Comparison of ENCODE assay signal across 8 mouse cellular contexts in the genomic region with DNA sequence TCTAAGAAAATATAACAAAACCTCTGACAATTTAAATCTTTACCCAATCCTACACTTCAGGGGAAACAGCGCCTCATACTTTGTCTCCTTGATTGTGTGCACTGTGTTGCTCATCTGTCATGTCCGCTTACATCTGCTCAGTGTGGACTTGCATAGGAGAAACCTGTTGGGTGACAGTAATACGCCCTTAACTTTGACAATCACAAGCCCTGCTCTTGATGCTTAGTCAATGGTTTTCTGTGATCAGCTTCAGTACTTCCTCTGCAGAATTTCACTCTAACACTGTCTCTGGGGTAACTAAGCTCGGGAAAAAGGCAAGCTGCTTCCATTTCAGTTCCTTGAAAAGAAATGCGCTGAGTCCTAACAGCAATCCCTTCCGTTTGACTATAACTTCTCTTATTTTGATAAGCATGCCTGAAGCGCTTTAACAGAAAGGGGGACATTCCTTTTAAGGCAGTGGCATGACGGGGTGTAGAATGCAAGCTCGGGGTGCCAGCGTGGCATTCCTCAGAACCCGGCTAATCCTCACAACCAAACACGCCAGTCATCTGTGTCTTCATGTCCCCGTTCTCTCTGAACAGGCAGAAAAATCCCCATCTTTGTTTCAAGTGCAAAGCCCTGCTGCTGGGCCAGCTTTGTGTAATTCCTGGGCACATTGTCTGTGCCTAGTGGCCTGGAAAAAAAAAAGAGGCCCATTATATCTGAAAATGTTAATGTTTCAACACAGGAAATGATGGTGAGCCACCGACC.
DNase-seq lines count a peak whose midpoint lies in the region; ATAC-seq lines count a peak whose summit lies in the region.

No protein-coding gene starts in this region.

- no peak overlapping the region for H3K4me3 ChIP-seq in kidney, embryonic 16.5 days (ENCODE audit: low read length)
- no peak overlapping the region for H3K4me3 ChIP-seq in embryonic facial prominence, embryonic 11.5 days (ENCODE audit: low read depth, low read length)
- H3K4me3 ChIP-seq in hindbrain, embryonic 15.5 days, result no peak overlapping the region
- no peak overlapping the region for H3K4me3 ChIP-seq in neural tube, embryonic 14.5 days (ENCODE audit: low read depth, low read length)

- 60% methylated on average over 14 of the region's 14 CpGs for WGBS in kidney, embryonic 16.5 days
- 62% methylated on average over 14 of the region's 14 CpGs for WGBS in embryonic facial prominence, embryonic 11.5 days
- WGBS in hindbrain, embryonic 15.5 days, result 37% methylated on average over 14 of the region's 14 CpGs
- 46% methylated on average over 14 of the region's 14 CpGs for WGBS in neural tube, embryonic 14.5 days

- H3K9ac ChIP-seq in kidney, embryonic 16.5 days (replicated peaks; ENCODE audit: low read length), result no peak overlapping the region
- H3K9ac ChIP-seq in embryonic facial prominence, embryonic 11.5 days (replicated peaks; ENCODE audit: low read length), result no peak overlapping the region
- H3K9ac ChIP-seq in hindbrain, embryonic 15.5 days, result no peak overlapping the region
- H3K9ac ChIP-seq in neural tube, embryonic 14.5 days (replicated peaks; ENCODE audit: low read depth, low read length), result no peak overlapping the region

- no peak overlapping the region for H3K4me2 ChIP-seq in kidney, embryonic 16.5 days (replicated peaks; ENCODE audit: low read depth, low read length)
- no peak overlapping the region; the same call in 1 of the 2 replicates for H3K4me2 ChIP-seq in embryonic facial prominence, embryonic 11.5 days (ENCODE audit: low read depth, low read length)
- peak overlapping the region; percentile 22; the same call in 1 of the 2 replicates for H3K4me2 ChIP-seq in hindbrain, embryonic 15.5 days
- no peak overlapping the region for H3K4me2 ChIP-seq in neural tube, embryonic 14.5 days (ENCODE audit: low read depth, low read length)

- H3K4me1 ChIP-seq in kidney, embryonic 16.5 days (ENCODE audit: insufficient read depth, low read length), result peaks cover 15% of the 10 kb centered on the region
- H3K4me1 ChIP-seq in embryonic facial prominence, embryonic 11.5 days (ENCODE audit: control insufficient read depth, insufficient read depth, low read length), result no peaks in the 10 kb centered on the region
- H3K4me1 ChIP-seq in hindbrain, embryonic 15.5 days (replicated peaks), result peaks cover 12% of the 10 kb centered on the region
- H3K4me1 ChIP-seq in neural tube, embryonic 14.5 days (ENCODE audit: control insufficient read depth, insufficient read depth, low read length), result no peaks in the 10 kb centered on the region

- H3K27me3 ChIP-seq in kidney, embryonic 16.5 days (ENCODE audit: insufficient read depth, low read length), result no peaks in the 10 kb centered on the region
- no peaks in the 10 kb centered on the region for H3K27me3 ChIP-seq in embryonic facial prominence, embryonic 11.5 days (ENCODE audit: control insufficient read depth, insufficient read depth, low read length)
- H3K27me3 ChIP-seq in hindbrain, embryonic 15.5 days, result no peaks in the 10 kb centered on the region
- no peaks in the 10 kb centered on the region for H3K27me3 ChIP-seq in neural tube, embryonic 14.5 days (ENCODE audit: control insufficient read depth, insufficient read depth, low read length)

- ATAC-seq in kidney, embryonic 16.5 days (ENCODE audit: low FRiP score, low TSS enrichment), result no peak
- ATAC-seq in embryonic facial prominence, embryonic 11.5 days (replicated peaks; ENCODE audit: insufficient number of reproducible peaks, low FRiP score, low TSS enrichment, low read depth), result no peak
- ATAC-seq in hindbrain, embryonic 15.5 days (ENCODE audit: low FRiP score, low read depth), result 0 out of 2 replicates have a peak, but pooled peaks have one; percentile 24
- no peak; the same call in 1 of the 2 replicates for ATAC-seq in neural tube, embryonic 14.5 days (ENCODE audit: low read depth)

- 0 out of 2 replicates have a peak, but pooled peaks cover 2% of the 10 kb centered on the region for H3K9me3 ChIP-seq in kidney, embryonic 16.5 days (ENCODE audit: low read length)
- H3K9me3 ChIP-seq in embryonic facial prominence, embryonic 11.5 days (replicated peaks; ENCODE audit: control insufficient read depth, low read length), result no peaks in the 10 kb centered on the region
- no peaks in the 10 kb centered on the region for H3K9me3 ChIP-seq in hindbrain, embryonic 15.5 days
- no peaks in the 10 kb centered on the region for H3K9me3 ChIP-seq in neural tube, embryonic 14.5 days (ENCODE audit: control insufficient read depth, low read length)

- no peak for DNase-seq in kidney, adult 11 months
- peak; percentile 14 for DNase-seq in embryonic facial prominence, embryonic 11.5 days (ENCODE audit: low spot score)
- DNase-seq in liver, result no peak
- DNase-seq in adrenal gland, postnatal 14 days, result no peak
- no peak for DNase-seq in lung, postnatal 36 days

- H3K36me3 ChIP-seq in kidney, embryonic 16.5 days (ENCODE audit: insufficient read depth, low read length), result no peaks in the 10 kb centered on the region
- H3K36me3 ChIP-seq in embryonic facial prominence, embryonic 11.5 days (replicated peaks; ENCODE audit: control insufficient read depth, insufficient read depth, low read depth, low read length), result no peaks in the 10 kb centered on the region
- H3K36me3 ChIP-seq in hindbrain, embryonic 15.5 days, result no peaks in the 10 kb centered on the region
- no peaks in the 10 kb centered on the region for H3K36me3 ChIP-seq in neural tube, embryonic 14.5 days (ENCODE audit: control insufficient read depth, insufficient read depth, low read length)

- peak overlapping the region; percentile 21 for H3K27ac ChIP-seq in kidney, embryonic 16.5 days (ENCODE audit: low read length)
- H3K27ac ChIP-seq in embryonic facial prominence, embryonic 11.5 days (replicated peaks; ENCODE audit: low read depth, low read length), result no peak overlapping the region
- H3K27ac ChIP-seq in hindbrain, embryonic 15.5 days (replicated peaks), result peak overlapping the region; percentile 64
- peak overlapping the region; percentile 25; the same call in 1 of the 2 replicates for H3K27ac ChIP-seq in neural tube, embryonic 14.5 days (ENCODE audit: low read depth, low read length)
